Mouse (Mus musculus) right cerebral cortex, adult 18-20 months (tissue): ENCODE measurements around the gene Polr2f.

Experiments
- DNase-seq: peaks from one replicate; pipeline ENCODE4 v3.0.0; 2022; ENCODE audit warnings: mixed read lengths

The Polr2f gene

GRCm38 (mm10) chr15:79162822-79163221 lies 22.0 kb downstream of the Polr2f start:
- DNase-seq = no peak

GRCm38 (mm10) chr15:79164251-79164650 lies 23.4 kb downstream of the Polr2f start:
- DNase-seq = no peak

- DNase-seq = no peak
Measured at GRCm38 (mm10) chr15:79165140-79165539, 24.3 kb downstream of the Polr2f start, which contains the start of gene Sox10. Sox10 (minus strand) TSS chr15:79165240.

GRCm38 (mm10) chr15:79166712-79167111 lies 25.9 kb downstream of the Polr2f start:
- DNase-seq = no peak

- DNase-seq = no peak
Measured at GRCm38 (mm10) chr15:79176905-79177304, 36.1 kb downstream of the Polr2f start.

- DNase-seq = no peak
Measured at GRCm38 (mm10) chr15:79185213-79185612, 44.4 kb downstream of the Polr2f start.

- DNase-seq = no peak
Measured at GRCm38 (mm10) chr15:79187819-79188218, 47.0 kb downstream of the Polr2f start.

- DNase-seq = no peak
Measured at GRCm38 (mm10) chr15:79191426-79191825, 50.6 kb downstream of the Polr2f start.

- no peak for DNase-seq
Measured at GRCm38 (mm10) chr15:79192450-79192849, 51.6 kb downstream of the Polr2f start.

GRCm38 (mm10) chr15:79192885-79193845 lies 52.4 kb downstream of the Polr2f start:
- peak; percentile 56 for DNase-seq

- no peak for DNase-seq
Measured at GRCm38 (mm10) chr15:79194048-79194447, 53.2 kb downstream of the Polr2f start.

- no peak for DNase-seq
Measured at GRCm38 (mm10) chr15:79194946-79195345, 54.1 kb downstream of the Polr2f start.

- DNase-seq = no peak
Measured at GRCm38 (mm10) chr15:79195492-79195891, 54.7 kb downstream of the Polr2f start.

GRCm38 (mm10) chr15:79199390-79199976 lies 58.7 kb downstream of the Polr2f start:
- no peak for DNase-seq
